Mouse (Mus musculus): Measurements from ENCODE around the gene Nckap5l. TPM values are rescaled to one million over a fixed set of nuclear protein-coding genes. Genes with fewer than 3 reads are reported as not detected.
"Not testable (repeated sequence)": the region's sequence is repeated elsewhere in the genome, so short reads cannot be mapped to it uniquely, and the experiment has no call there.

The Nckap5l gene
- polyA plus RNA-seq, 1 experiment from 2014 or later: 11.6 TPM

DNA sequence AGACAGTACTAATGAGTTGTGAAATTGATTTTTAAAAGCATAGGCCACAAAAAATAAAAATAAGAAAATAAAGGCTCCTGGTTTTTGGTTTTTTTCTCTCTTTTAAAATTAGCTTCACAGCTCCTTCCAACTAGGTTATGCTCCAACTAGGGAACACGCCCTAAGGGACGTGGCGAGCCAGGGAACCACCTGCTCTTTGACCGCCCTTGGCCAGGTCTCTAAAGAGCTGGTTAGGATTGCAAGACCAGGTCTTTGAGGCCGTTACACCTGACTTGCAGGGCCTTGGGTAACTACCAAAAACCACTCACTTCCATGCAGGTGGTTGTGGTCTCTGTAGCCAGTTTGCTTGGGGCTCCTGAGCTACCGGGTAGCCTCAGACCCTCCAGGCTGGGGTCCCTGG, 65.6 kb downstream of the Nckap5l start:
- H3K27ac ChIP-seq: peak overlapping the region; percentile 54
- no peaks in the 10 kb centered on the region for H3K9me3 ChIP-seq
- no peak for ATAC-seq (ENCODE audit: borderline replicate concordance, extremely low read depth, low FRiP score, low TSS enrichment)
- peak overlapping the region; percentile 73 for H3K4me3 ChIP-seq
- H3K9ac ChIP-seq: peak overlapping the region; percentile 41; the same call in 1 of the 2 replicates
- peaks cover 38% of the 10 kb centered on the region for H3K4me1 ChIP-seq
- 88% methylated on average over 6 of the region's 6 CpGs for WGBS
- H3K4me2 ChIP-seq: peak overlapping the region; percentile 75
- no peaks in the 10 kb centered on the region for H3K36me3 ChIP-seq
- H3K27me3 ChIP-seq: no peaks in the 10 kb centered on the region

DNA sequence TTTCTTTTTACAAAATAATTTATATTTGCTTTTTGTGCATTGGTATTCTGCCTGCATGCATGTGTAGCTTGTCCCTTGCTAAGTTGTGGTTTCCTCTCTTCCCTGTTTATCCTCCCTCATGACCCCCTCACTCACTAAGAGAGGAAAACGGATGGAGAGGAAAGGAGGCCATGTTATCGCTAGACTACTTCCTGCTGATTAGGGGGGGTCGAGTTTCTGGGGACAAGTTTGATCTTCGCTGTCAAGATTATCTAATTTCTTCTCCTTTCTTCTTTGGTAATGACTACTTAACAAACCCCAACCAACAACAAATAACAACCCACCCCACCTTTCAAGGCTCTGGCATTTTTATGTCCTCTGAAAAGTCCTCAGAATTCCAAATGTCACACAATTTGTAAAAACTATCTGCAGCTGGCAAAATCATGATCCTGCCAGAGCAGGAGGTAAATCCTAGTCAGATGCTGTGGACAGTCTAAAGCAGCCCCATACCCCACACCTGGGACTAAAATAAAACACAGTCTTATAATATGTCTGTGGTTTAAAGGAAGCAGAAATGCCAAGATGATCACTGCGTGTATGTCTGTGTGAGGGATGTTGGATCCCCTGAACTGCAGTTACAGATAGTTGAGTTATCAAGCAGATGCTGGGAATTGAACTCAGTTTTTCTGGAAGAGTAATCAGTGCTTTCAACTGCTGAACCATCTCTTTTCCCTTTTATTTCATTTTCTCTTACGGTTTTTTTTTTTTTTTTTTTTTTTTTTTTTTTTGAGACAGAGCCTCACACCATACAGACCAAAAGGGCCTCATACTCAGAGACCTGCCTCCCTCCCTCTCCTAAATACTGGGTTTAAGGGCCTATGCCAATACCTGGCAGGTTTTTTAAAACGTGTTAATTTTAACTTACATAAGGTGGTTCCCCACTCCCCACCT, 66.8 kb downstream of the Nckap5l start:
- 48% methylated on average over 7 of the region's 7 CpGs for WGBS
- Histone ChIP-seq H3K9ac (no peak overlapping the region), H3K4me1 (peaks cover 26% of the 10 kb centered on the region), H3K4me2 (no peak overlapping the region), H3K9me3 (no peaks in the 10 kb centered on the region), H3K36me3 (no peaks in the 10 kb centered on the region), H3K27ac (no peak overlapping the region), H3K4me3 (no peak overlapping the region), H3K27me3 (no peaks in the 10 kb centered on the region)
- ATAC-seq (ENCODE audit: borderline replicate concordance, extremely low read depth, low FRiP score, low TSS enrichment): no peak

DNA sequence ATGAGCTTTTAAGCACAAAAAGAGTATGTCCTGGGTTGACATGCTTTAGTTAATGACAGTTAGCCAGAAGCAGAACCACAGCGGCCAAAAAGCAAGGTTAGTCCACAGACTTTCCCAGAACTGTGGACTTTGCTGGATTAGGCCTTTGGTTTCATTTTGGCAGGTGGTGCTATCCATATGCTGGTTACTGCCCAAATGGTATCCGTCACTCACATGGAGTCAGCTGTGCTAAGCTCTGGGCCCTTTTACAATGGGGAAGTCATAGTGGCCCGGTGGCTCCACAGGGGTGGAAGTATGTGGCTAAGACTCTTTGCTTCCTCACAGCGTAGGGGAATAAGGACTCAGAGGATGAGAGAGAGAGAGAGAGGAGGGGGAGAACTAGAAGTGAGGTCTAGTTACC, 69.6 kb downstream of the Nckap5l start:
- H3K4me2 ChIP-seq: no peak overlapping the region
- no peaks in the 10 kb centered on the region for H3K9me3 ChIP-seq
- H3K27ac ChIP-seq: no peak overlapping the region
- ATAC-seq (ENCODE audit: borderline replicate concordance, extremely low read depth, low FRiP score, low TSS enrichment): no peak
- H3K4me3 ChIP-seq: no peak overlapping the region
- H3K4me1 ChIP-seq: peaks cover 8% of the 10 kb centered on the region
- H3K9ac ChIP-seq: no peak overlapping the region
- 68% methylated on average over 4 of the region's 4 CpGs for WGBS
- H3K36me3 ChIP-seq: no peaks in the 10 kb centered on the region
- no peaks in the 10 kb centered on the region for H3K27me3 ChIP-seq

DNA sequence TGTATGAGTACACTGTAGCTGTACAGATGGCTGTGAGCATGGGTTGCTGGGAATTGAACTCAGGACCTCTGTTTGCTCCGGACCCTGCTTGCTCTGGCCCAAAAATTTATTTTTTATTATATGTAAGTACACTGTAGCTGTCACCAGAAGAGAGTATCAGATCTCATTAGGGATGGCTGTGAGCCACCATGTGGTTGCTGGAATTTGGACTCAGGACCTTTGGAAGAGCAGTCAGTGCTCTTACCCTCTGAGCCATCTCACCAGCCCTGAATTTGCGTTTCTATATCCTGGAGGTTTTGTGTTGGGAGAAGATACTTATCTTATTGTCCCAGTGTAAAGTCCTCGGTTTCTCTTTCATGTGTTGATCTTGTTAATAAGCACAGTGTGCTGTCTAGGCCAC, 70.8 kb downstream of the Nckap5l start:
- 71% methylated on average over 3 of the region's 3 CpGs for WGBS
- Histone ChIP-seq H3K4me2 (no peak overlapping the region), H3K27me3 (no peaks in the 10 kb centered on the region), H3K36me3 (no peaks in the 10 kb centered on the region), H3K9me3 (no peaks in the 10 kb centered on the region), H3K4me3 (no peak overlapping the region), H3K4me1 (0 out of 2 replicates have a peak, but pooled peaks cover 3% of the 10 kb centered on the region), H3K27ac (no peak overlapping the region), H3K9ac (no peak overlapping the region)
- no peak for ATAC-seq (ENCODE audit: borderline replicate concordance, extremely low read depth, low FRiP score, low TSS enrichment)

DNA sequence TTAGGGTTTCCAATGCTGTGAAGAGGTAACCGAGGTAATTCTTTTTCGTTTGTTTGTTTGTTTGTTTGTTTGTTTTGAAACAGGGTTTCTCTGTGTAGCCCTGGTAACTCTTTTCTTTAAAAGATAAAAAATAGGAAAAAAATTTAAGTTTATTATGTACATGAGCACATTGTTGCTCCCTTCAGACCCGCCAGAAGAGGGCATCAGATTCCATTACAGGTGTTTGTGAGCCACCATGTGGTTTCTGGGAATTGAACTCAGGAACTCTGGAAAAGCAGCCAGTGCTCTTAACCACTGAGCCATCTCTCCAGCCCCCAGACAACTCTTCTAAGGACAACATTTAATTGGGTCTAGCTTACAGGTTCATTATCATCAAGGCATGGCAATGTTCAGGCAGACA, 71.4 kb downstream of the Nckap5l start:
- H3K4me2 ChIP-seq; H3K27me3 ChIP-seq; H3K9ac ChIP-seq; H3K9me3 ChIP-seq; H3K27ac ChIP-seq; H3K4me1 ChIP-seq; ATAC-seq (ENCODE audit: borderline replicate concordance, extremely low read depth, low FRiP score, low TSS enrichment); H3K4me3 ChIP-seq; H3K36me3 ChIP-seq: not testable (repeated sequence)
- WGBS: 62% methylated on average over 3 of the region's 3 CpGs

DNA sequence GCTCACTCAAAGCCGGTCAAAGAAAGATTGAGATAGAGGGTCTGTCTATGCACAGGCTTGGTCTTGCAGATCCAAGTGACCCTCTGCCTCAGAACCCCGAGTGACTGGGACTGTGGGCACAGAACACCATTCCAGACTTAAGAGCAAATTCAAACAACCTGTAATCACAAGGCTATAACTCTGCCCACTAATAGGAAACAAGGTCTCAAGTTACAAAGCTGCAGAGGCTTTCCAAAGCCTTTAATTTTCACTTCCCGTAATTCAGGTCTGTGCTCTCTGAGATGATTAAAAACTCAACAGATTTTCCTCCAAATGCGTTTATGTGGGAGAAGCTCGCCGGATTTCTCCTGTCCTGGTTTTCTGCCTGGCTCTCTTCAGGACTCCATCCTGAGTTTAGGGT, 73.5 kb downstream of the Nckap5l start:
- peak overlapping the region; percentile 49; the same call in 1 of the 2 replicates for H3K27ac ChIP-seq
- no peaks in the 10 kb centered on the region for H3K9me3 ChIP-seq
- no peaks in the 10 kb centered on the region for H3K36me3 ChIP-seq
- H3K9ac ChIP-seq: no peak overlapping the region
- no peaks in the 10 kb centered on the region for H3K27me3 ChIP-seq
- 0 out of 2 replicates have a peak, but pooled peaks cover 3% of the 10 kb centered on the region for H3K4me1 ChIP-seq
- no peak for ATAC-seq (ENCODE audit: borderline replicate concordance, extremely low read depth, low FRiP score, low TSS enrichment)
- 46% methylated on average over 6 of the region's 6 CpGs for WGBS
- no peak overlapping the region for H3K4me2 ChIP-seq
- no peak overlapping the region for H3K4me3 ChIP-seq

DNA sequence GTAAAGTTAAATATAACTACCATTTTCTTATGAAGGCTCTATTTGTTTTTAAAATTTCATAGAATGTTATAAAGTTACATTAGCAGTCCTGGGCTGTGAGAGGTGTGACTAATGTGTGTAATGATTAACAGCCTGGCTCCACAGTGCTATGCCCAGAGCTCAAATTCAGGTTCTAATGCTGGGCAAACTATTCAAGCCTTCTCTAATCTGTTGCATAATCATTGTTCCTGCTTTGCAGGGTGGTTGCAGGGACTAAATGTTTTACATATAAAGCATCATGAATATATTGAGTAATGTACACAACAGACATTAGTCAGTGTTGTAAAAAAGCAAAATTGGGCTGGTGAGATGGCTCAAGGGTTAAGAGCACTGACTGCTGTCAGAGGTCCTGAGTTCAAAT, 74.7 kb downstream of the Nckap5l start:
- Histone ChIP-seq H3K4me2 (no peak overlapping the region), H3K9ac (no peak overlapping the region), H3K4me3 (no peak overlapping the region), H3K27ac (peak overlapping the region; percentile 42; the same call in 1 of the 2 replicates), H3K27me3 (no peaks in the 10 kb centered on the region), H3K4me1 (0 out of 2 replicates have a peak, but pooled peaks cover 3% of the 10 kb centered on the region), H3K36me3 (no peaks in the 10 kb centered on the region), H3K9me3 (no peaks in the 10 kb centered on the region; the same call in 1 of the 2 replicates)
- ATAC-seq (ENCODE audit: borderline replicate concordance, extremely low read depth, low FRiP score, low TSS enrichment): peak; percentile 67; the same call in 1 of the 2 replicates

DNA sequence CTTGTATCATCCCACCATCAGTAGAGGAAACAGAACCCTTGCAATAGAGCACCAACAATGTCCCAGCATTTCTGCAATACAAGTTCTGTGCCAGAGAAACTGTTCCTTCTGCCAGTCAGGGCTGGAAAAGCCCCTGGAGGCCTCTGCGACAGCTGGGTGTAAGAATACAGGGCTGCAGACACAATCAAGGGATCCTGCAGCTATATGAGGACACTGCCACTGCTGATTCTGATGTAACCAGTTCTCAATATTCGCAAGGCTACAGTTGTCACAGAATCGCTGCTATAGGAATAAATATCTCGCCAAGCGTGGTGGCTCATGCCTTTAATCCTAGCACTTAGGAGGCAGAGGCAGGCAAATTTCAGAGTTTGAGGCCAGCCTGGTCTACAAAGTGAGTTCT, 81.3 kb downstream of the Nckap5l start:
- Histone ChIP-seq H3K4me1 (no peaks in the 10 kb centered on the region), H3K4me3 (no peak overlapping the region), H3K4me2 (no peak overlapping the region), H3K27me3 (no peaks in the 10 kb centered on the region), H3K9ac (no peak overlapping the region), H3K9me3 (no peaks in the 10 kb centered on the region; the same call in 1 of the 2 replicates), H3K36me3 (no peaks in the 10 kb centered on the region), H3K27ac (no peak overlapping the region)
- 87% methylated on average over 5 of the region's 5 CpGs for WGBS
- ATAC-seq (ENCODE audit: borderline replicate concordance, extremely low read depth, low FRiP score, low TSS enrichment): no peak

DNA sequence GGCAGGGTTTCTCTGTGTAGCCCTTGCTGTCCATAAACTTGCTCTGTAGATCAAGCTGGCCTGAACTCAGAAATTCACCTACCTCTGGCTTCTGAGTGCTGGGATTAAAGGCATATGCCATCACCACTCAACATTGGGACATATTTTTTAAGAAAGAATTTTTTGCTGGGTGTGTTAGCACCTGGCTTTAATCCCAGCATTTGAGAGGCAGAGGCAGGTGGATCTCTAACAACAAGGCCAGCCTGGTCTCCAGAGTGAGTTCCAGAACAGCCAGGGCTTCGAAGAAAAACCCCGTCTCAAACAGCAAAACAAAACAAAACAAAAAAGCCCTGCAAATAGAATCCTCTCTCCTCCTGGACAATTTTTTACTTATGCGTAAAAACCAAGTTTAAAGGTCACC, 82.0 kb downstream of the Nckap5l start:
- Histone ChIP-seq H3K27ac (no peak overlapping the region), H3K36me3 (no peaks in the 10 kb centered on the region), H3K4me3 (no peak overlapping the region), H3K4me2 (no peak overlapping the region), H3K9me3 (no peaks in the 10 kb centered on the region; the same call in 1 of the 2 replicates), H3K9ac (no peak overlapping the region), H3K27me3 (no peaks in the 10 kb centered on the region), H3K4me1 (no peaks in the 10 kb centered on the region; the same call in 1 of the 2 replicates)
- no peak for ATAC-seq (ENCODE audit: borderline replicate concordance, extremely low read depth, low FRiP score, low TSS enrichment)
- WGBS: 80% methylated on average over 3 of the region's 3 CpGs

DNA sequence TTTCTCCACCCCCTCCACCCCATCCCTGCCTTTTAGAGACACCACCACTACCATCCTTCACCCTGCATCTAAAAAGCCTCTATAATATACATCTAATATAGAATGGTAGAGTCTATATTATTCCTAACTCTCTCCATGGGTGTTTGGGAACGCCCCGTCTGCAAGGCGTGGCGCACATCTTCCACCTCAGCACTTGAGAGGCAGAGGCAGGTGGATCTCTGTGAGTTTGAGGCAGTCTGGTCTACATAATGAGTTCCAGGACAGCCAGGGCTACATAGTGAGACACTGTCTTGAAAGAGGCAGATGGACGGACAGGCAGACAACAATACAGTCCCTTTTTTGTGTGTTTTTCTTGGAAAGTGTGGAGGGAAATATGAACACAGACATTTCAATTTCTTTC, 82.5 kb downstream of the Nckap5l start:
- H3K4me3 ChIP-seq: no peak overlapping the region
- WGBS: 86% methylated on average over 5 of the region's 5 CpGs
- no peaks in the 10 kb centered on the region for H3K27me3 ChIP-seq
- no peak for ATAC-seq (ENCODE audit: borderline replicate concordance, extremely low read depth, low FRiP score, low TSS enrichment)
- H3K27ac ChIP-seq: no peak overlapping the region
- H3K9ac ChIP-seq: no peak overlapping the region
- no peaks in the 10 kb centered on the region; the same call in 1 of the 2 replicates for H3K4me1 ChIP-seq
- H3K9me3 ChIP-seq: no peaks in the 10 kb centered on the region; the same call in 1 of the 2 replicates
- H3K36me3 ChIP-seq: no peaks in the 10 kb centered on the region
- H3K4me2 ChIP-seq: no peak overlapping the region

DNA sequence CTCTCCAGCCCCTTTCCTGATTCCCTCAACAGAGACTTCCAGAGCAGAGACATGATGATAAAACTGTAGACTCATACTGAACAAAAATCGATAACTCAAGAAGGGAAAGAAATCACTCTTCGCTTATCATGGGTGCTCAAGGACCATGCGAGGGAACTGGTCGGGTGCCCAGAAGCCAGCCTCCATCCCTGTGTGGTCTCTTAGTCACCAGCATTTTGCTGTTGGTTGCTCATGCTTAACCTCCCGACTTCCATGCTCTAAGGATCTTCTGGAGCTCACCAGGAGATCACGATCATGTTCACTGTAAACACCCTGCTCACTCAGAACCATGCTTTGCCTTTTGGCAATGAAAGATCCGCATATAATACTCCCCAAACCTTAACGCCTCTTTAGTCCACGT, 84.8 kb downstream of the Nckap5l start:
- H3K36me3 ChIP-seq: no peaks in the 10 kb centered on the region
- 72% methylated on average over 9 of the region's 9 CpGs for WGBS
- H3K4me1 ChIP-seq: peaks cover 17% of the 10 kb centered on the region

More for the DNA sequence above, 84.8 kb downstream of the Nckap5l start:
- Histone ChIP-seq H3K9me3 (no peaks in the 10 kb centered on the region), H3K9ac (no peak overlapping the region), H3K4me3 (no peak overlapping the region), H3K27ac (no peak overlapping the region), H3K4me2 (no peak overlapping the region), H3K27me3 (no peaks in the 10 kb centered on the region)
- ATAC-seq (ENCODE audit: borderline replicate concordance, extremely low read depth, low FRiP score, low TSS enrichment): no peak

Measured in lung, embryonic 15.5 days (tissue).